Mouse (Mus musculus) MEL-GATA-1-ER (cell line): Measurements from ENCODE around the gene Rimbp3.
A peak's percentile ranks its signal among the peaks of the same experiment; 100 is the strongest.
"Not testable (repeated sequence)": the region's sequence is repeated elsewhere in the genome, so short reads cannot be mapped to it uniquely, and the experiment has no call there.

Source experiments
- DNase-seq: peaks from one replicate; pipeline ENCODE4 v3.0.0-alpha.2; 2012; ENCODE audit warnings: low read depth; ENCODE audit errors: extremely low read depth

Gene Rimbp3

DNA sequence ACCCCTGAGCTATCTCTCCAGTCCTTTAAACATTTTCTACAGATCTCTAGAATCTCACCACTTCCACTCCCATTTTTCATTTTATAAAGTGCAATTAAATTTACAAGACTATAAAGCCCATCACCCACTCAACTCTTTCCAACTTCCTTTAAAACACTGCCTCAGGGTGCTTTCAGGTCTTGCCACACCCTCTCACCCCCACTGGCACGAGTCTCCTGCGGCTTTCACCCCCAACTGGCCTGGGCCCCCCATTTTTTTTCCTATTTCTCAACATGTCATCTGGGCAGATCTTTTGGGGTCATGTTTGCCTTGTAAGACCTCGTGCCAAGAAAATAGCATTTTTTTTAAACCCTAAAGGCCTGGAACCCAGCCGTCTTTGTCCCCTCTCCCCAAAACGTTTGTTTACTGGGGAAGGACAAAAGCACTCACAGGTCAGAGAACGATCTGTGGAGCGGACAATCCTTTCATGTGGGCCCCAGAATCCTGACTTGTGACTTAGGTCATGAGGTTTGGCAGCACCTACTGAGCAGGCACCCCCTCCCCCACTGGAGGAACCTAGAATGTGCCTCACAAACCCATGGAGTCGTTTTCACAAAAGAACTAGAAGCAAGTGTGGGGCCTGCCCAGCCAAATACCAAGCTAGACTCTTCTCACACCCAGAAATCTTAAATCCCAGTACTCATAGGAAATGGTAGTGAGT, 8.7 kb downstream of the Rimbp3 start:
- no peak for DNase-seq

DNA sequence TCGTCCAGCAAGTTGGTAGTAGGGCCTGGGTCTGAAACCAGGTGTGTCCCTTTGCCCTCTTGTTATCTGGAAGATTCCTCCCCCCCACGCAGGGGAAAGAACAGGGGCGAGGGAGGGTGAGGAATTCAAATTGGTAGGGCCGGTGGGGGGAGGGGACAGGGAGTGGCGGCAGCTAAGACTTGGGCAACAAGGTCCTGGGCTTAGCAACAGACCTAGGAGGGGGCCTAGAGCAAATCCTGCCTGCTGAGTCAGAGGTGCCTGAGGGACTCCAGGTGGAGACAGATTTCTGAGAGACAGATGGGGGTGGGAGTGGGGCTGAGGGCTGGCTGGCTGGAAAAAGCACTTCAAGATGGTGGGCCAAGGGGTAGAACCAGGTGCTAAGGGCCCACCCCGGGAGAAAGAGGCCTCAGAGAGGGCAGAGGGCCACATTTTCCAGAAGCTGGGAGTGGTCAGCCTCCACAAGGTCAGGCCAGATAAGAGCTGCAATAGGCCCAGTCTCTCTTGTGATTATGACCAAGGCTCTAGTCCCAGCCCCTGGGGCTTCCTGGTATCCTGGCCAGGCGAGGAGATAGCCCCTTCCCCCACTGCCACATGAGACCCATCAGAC, 11.8 kb downstream of the Rimbp3 start:
- DNase-seq, result no peak

DNA sequence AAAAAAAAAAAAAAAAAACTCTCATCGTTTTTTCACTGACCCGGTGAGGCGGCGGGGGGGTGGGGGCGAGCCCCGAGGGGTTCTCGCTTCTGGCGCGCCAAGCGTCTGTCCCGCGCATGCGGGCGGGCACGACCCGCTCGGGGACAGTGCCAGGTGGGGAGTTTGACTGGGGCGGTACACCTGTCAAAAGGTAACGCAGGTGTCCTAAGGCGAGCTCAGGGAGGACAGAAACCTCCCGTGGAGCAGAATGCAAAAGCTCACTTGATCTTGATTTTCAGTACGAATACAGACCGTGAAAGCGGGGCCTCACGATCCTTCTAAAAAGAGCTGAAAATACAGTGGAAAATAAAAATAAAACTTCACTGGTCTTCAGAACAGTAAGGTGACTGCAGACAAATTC, 13.8 kb downstream of the Rimbp3 start:
- DNase-seq, result peak; percentile 83

DNA sequence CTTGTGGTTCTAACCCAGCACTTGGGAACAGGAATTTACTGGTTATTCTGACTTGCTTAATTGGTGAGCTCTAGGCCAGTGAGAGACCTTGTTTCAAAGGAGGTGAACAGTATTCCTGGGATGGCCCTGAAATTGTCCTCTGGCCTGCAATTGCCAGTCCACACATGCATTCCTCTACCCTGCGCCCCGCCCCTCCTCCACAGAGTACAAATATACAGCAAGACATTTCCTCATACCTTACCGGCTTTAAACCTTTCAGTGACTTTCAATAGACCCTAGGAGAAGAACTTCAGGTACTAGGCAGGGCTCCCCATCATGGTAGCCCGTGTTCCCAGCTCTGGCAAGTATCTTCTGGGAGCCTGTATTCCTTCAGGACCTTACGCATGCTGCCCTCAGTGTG, 17.2 kb downstream of the Rimbp3 start:
- DNase-seq, result no peak

DNA sequence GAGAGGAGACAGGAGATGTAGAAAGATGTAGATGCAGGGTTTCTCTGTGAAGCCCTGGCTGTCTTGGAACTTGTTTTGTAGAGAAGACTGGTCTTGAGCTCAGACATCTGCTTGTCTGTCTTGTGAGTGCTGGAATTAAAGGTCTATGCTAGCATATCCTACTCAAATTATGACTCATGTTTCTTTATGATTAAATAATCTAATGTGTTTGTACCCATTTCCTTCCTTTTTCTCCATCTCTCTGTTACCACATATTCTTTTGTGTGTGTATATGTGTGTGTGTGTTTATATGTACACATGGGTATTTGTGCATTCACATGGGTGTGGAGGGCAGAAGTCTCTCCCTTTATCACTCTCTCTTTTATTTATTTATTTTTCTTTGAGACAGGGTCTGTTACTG, 18.1 kb downstream of the Rimbp3 start:
- no peak for DNase-seq

DNA sequence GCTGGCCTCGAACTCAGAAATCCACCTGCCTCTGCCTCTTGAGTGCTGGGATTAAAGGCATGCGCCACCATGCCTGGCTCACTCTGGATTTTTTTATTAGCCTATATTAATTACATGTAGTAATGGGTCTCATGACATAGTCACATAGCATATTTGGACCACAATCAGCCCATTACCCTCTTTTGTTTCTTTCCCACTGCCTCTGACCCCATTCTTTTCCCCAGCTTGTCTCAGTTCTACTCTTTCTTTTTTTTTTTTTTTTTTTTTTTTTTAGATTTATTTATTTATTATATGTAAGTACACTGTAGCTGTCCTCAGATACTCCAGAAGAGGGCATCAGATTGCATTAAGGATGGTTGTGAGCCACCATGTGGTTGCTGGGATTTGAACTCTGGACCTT, 23.1 kb downstream of the Rimbp3 start:
- not testable (repeated sequence) for DNase-seq

DNA sequence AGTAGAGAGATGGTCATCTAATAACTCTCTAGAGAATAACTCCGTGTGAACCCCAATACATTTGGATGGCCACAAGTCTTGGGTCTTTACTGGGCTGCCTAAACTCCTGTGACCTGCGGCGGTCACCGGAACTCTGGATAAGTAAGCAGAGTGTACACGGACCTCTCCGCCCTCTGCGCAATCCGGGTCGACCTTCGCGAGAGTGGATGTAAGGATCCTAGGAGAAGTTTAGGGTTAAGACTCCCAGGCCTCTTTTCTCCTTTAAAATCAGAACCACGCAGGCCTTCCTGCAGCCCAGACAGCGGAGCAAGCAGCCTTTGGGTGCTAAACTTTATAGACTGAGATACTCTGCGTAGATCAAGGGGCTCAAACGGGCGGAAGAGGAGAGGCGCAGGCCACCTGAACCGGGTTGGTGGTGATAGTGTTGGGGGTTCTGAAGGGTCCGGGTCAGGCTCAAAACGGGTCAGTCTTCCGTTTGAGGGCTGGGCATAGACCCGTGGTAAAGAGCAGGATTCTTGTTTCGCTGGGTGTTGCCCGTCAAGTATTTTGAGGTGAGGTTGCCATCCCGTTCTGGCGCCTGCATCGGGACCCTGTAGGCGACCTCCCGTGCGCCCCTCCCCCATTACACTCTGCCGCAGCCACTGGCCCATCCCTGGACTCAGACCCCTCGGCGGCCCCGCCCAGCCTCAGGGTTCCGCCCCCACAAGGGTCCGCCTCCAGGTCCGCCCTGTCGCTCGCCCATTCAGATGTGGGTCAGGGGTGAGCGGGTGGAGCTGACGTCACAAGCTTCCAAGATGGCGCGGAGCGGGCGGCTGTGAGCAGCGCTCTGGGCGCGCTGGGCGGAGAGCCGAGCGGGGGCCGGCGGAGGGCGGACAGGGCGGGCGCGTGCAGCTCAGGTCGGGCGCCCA, 24.6 kb downstream of the Rimbp3 start, which contains the start of gene Hic2:
Gene Hic2, plus strand, starts transcription at position 779 of the 908 bp plus-strand sequence.
- DNase-seq, result peak; percentile 73

DNA sequence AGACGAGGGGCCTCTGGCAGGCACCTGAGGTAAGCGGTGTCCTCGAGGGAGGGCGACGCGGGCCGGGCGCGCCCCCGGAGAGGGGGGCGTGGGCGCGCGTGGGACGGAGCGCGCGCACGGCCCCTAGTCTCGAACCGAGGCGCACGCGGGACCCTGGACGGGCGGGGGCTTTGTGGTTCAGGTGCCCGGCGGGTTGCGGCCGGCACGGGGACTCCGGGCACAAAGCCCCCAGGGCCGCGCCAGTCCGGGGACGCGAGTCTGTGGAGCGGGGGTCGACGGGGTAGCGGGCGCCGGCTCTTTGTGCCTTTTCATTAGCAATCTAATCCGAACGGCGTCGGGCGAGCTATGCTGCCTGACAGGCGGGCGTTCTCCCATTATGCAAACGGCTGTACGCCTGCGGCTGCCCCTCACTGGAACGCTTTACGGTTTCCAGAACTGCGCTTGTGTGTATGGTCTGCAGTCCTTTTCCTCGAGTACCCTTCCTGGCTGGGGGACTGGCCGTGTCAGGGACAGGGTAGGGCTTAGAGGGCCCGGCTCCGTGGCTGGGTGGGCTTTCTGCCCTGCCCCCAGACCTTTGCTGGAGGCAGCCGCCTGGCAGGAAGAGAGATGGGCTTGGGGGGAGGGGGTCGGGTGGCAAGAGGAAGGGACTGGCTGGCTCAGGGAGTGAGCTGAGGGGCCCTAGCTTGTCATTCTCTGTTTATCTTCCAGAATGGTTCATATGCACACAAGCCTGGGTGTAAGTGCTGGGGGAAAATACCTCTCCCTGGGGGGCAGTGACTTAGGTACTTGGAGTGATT, 25.5 kb downstream of the Rimbp3 start:
- no peak for DNase-seq

DNA sequence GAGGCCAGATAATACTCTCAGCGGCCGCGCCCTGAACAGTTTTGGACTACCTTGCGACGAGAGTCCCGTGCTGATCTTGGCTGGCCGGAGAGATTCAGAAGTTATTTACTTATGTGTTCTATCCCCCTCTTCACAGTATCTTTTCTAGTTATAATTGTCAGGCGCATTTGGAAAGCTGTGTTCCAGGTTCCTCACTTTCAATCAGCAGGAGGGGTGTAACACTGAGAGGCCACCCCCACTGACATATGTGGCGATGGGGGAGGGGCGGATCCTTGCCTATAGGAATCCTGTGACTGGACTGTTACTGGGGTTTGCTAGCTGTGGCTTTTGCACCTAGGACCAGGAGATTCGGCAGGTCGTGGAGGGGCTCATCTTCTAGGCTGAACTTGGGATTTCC, 26.1 kb downstream of the Rimbp3 start:
- DNase-seq, result no peak

DNA sequence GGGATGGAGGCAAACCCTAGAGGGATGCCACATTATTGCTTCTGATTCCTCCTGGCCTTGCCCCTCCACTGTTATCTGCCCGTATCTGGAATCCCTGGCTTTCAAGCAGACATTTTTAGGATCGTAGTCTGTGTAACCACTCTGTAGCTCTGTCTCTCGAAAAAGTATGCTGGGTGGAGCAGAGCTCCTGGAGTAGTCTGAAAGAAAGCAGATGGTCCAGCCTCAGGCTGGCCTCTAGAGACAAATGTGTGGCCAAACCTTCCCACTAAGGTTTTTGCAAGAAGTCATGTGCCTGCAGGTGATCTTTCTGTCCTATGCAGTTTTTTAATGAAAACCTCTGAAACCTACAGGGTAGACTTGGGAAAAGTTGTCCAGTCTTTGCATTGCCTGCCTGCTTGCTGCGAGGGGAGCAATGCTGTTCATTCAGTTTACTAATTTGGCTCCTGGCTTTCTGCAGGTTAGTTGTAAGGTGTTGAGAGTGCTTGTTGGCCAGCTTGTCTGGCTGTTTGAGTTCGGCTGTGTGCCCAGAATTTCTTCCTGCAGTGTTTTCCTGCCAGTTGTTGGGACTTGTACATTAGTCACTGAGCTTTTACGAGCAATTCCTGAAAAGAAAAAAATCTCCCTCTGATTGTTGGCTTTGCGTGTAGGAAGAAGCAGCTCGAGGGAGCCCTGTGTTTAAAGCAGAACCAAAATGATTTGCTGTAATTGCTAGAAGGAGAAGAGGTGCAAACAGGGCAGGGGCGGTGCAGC, 26.7 kb downstream of the Rimbp3 start:
- no peak for DNase-seq

DNA sequence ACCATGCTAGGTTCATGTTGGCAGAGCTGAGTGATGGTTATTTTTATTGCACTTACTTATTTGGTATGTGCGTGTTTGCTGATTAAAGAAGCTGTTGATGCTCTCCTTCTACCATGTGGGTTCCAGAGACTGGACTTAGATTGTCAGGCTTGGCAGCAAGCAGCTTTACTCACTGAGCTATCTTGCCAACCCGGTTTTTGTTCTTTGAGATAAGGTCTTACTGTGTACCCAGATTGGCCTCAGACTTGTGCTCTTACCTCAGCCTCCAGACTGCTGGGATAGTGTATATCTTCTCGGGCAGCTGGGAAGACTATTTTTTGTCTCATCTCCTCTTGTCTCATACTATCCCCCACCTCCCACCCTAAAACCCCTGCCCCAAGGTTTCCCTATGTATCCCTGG, 29.2 kb downstream of the Rimbp3 start:
- peak; percentile 67 for DNase-seq

DNA sequence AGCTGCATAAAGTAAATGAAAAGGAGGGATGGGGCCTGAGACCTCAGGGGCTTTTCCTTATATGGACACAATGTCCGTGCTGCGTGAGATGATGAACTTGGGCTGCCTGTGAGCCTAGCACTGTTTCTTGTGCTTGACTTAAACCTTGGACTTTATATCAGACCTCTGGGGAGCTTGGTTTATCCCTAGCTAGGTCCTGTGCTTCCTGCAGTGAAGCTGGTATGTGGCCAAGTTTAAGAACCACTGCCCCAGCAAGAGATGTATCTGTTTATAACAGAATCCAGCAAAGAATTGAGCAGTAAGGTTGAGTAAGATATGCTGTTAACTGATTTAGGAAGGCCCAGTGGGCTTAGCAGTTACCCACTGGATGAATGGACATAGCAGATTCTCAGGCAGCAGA, 31.0 kb downstream of the Rimbp3 start:
- no peak for DNase-seq

DNA sequence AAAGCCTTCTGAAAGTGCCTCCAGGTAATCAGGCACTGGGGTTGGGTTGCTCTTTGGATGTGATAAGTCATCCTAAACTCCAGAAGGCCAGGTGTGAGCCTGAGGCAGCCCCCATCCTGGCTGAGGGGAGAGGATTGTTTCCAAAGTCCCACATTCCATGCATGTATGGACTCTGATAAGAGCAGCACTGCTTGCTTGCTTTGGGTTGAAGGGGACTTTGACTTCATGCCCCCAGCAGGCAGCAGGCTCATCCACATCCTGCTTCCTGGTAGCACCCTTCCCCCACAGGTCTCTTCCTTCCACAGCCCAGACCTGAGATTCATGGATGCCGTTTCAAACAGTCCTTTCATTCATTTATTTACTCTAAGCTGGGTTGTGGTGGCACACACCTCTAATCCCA, 35.3 kb downstream of the Rimbp3 start:
- no peak for DNase-seq

DNA sequence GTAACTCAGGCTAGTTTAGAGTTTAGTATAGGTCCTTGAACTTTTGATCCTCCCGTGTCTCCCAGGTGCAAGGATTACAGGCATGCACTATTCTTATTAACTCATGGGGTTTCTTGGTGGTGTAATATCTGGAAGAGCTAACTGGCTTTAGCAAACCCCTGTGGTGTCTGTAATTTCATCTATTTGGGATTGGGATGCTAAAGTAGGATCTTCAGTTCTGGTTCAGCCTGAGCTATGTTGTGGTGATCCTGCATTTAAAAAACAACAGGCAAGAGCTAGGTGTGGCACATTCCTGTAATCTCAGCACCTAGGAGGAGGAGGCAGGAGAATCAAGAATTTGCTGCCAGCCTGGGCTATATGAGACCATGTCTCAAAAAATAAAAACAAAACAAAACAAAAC, 36.6 kb downstream of the Rimbp3 start:
- no peak for DNase-seq

DNA sequence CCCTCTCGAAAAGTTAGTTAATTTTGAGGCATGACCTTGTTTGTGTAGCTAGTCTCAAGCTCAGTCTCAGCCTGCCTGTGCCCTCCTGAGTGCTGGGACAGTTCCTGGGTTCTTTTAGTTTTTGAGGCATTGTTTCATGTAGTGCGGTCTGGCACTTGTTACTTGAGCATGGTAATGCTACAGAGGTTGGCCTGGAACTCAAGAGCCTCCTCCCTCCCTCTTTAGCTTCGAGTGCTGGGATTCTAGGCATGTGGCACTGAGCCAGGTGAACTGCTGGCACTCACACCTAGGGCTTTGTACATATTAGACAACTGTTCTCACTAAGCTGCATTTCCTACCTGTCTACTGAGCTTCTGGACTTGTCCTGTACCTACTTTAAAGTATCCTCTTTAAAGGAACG, 39.3 kb downstream of the Rimbp3 start:
- DNase-seq, result no peak

DNA sequence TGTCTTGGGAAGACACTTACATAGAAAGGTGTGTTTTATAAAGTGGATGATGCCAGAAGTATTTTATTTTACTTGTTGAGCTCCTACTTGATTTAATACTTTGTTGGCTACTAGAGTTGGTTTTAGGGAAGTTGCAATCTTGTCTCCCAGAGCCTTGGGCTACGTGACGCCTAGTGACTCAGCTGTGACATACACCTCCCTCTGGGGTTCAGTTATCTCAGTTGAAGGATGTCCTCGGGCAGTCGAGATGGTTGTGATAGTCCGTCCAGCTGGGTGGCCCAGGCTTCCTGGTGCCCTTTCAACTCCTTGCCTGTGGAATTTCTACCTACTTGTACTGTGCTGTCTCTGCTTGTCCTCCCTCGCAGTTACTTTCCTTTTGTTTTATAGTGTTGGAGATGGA, 40.7 kb downstream of the Rimbp3 start:
- DNase-seq, result peak; percentile 82

DNA sequence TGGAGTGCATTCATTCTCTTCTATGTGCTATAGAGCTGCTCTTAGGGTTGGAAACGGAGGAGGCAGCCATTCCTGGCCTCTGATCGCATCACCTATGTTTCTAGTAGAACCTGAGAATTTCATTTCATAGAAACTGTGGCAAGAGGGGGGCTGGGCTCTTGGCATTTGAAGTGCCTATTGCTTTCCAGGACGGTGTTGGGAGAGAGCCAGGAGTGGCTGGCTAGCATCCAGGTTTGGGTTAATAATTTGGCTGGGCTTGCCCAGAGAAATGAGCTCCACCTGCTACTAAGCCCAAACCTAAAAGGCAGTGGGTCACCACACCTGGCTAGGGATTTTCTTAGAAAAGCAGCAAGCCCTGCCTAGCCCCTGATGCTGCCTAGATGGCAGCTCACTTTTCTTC, 43.1 kb downstream of the Rimbp3 start:
- DNase-seq, result no peak

DNA sequence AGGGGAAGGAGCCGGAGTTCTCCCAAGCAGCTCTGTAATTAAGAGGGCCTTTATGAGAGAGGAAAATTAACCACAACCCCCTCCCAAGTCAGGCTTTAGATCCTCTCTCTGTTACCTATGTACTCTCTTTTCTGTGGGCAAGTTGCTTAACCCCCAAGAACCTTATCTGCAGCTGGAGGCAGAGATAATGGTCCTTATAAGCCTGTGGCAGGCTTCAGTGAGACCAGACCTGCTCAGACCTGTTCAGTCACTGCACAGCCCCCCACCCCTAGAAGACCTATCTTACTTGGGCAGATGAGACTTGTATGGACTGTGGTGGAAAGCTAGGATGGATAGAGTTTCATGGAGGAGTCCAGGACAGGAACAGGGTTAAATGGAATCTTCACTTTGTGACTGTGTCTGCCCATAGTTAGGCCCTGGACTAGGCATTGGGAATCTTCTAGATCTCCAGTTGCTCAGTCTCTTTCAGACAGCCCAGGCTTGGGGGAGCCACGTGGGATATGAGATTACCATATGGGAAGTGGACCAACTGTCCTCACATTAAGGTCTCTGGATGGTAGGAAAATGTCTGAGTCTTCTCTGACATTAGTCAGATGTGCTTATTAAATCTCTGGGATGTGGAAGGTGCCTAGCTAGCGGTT, 43.8 kb downstream of the Rimbp3 start:
- DNase-seq, result peak; percentile 95

DNA sequence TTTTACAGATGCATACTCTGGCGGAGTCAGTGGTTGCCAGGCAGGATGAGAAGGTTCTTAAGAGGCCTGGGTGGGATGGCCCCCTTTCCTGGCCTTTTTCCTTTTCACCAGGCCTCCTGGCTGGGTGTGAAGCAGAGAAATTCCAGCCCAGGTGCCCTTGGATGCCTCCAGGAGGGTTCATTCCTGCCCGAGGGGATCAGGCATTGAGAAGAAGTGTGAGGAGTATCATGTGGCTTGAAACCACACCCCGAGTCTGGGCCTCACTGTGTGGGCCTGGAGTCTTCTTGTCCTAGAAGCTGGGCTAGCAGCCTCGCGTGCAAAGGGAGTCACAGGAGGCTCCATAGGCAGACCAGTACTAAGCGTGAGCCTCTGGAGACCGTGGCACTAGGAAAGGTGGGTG, 44.4 kb downstream of the Rimbp3 start:
- no peak for DNase-seq

DNA sequence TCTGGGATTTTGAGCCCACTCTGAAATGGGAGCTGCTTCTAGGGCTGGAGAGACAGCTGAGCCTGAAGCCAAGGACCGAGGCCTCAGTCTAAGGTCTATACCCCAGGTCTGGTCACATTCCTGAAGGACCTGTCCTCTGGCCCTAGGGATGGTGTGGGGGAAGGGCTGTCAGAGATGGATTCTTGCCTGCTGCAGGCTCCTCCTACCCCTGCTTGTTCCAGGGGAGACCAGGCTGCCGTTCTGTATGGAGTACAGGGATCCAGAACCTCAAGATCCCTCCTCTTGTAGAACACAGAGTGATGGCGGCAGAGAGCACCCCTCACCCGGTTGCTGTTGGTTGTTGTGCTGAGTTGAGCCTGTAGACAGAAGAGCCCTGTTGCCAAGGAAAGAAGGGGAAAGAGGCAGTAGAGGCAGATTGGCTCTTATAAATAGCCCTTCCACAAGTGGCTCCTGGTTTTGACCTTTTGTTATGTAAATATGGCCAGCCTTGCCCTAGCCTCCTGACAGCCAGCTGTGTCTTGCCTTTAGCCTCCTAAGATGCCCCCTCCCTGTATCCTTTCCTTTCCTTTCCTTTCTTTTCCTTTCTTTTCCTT, 45.7 kb downstream of the Rimbp3 start:
- no peak for DNase-seq
